Mouse (Mus musculus) cerebellum, adult 2 months (tissue): ENCODE measurements around the gene Zfand2a. TPM values are rescaled to one million over a fixed set of nuclear protein-coding genes. Genes with fewer than 3 reads are reported as not detected.
A peak's percentile ranks its signal among the peaks of the same experiment; 100 is the strongest.

ENCODE experiments used
- DNase-seq, 2 experiments: peaks; one replicate each; pipeline ENCODE4 v3.0.0; 2021
- H3K27ac ChIP-seq: fragments of 200-500 bp; 2 replicates; pipeline ENCODE4 v1.5.1; 2012; ENCODE audit warnings: low read length, control low read depth, inconsistent platforms; ENCODE audit not compliant: insufficient read depth
- H3K27me3 ChIP-seq: fragments of 200-500 bp; 2 replicates; pipeline ENCODE4 v1.6.1; 2012; ENCODE audit warnings: inconsistent platforms, mild to moderate bottlenecking, low read length, moderate library complexity; ENCODE audit not compliant: control insufficient read depth, insufficient read depth
- H3K4me1 ChIP-seq: fragments of 200-500 bp; 2 replicates; pipeline ENCODE4 v1.6.1; 2011; ENCODE audit warnings: low read length; ENCODE audit not compliant: control insufficient read depth, insufficient read depth
- H3K4me3 ChIP-seq: fragments of 200-500 bp; replicated peaks from 2 replicates; pipeline ENCODE3; 2011; ENCODE audit warnings: mild to moderate bottlenecking, low read depth, low read length, control low read depth; ENCODE audit not compliant: insufficient read depth
- CTCF ChIP-seq: fragments of 200-500 bp; IDR thresholded peaks from 2 replicates; pipeline ENCODE4 v1.5.1; 2011; ENCODE audit warnings: low read depth, mild to moderate bottlenecking, control low read depth, low read length, moderate library complexity, borderline replicate concordance; ENCODE audit not compliant: insufficient read depth
- POLR2A ChIP-seq: fragments of 200-500 bp; IDR thresholded peaks from 2 replicates; pipeline ENCODE4 v1.6.1; 2011; ENCODE audit warnings: low read length, control low read depth, borderline replicate concordance; ENCODE audit not compliant: insufficient read depth
- WGBS: fragments of 180-500 bp; shearing (Covaris S2); methylation state at CpG from one replicate; pipeline ENCODE4 v1.1.7; 2018; 5-methylcytosine and 5-hydroxymethylcytosine counted together
- polyA plus RNA-seq: library from polyadenylated mRNA; depleted of rRNA; stranded (reverse); fragments of >200 nt; gene quantifications from 2 replicates; pipeline ENCODE4 v1.2.3, GENCODE M21; 2012; rRNA removed

The Zfand2a gene
- polyA plus RNA-seq, 1 experiment = 42.8 TPM

- no peak within 1 kb of the TSS for H3K27ac ChIP-seq
- 15% methylated on average over 21 of the region's 21 CpGs for WGBS
- DNase-seq = peak; percentile 53 to 59
- H3K4me3 ChIP-seq = no peak within 1 kb of the TSS
- no peaks in the 10 kb centered on the region for H3K27me3 ChIP-seq
- TF ChIP-seq CTCF = no peak
- TF ChIP-seq POLR2A = no peak
- peaks cover 18% of the 10 kb centered on the region for H3K4me1 ChIP-seq
These were observed 61.1 kb downstream of the Zfand2a start, which contains the start of gene Gper1 for GRCm38 (mm10) chr5:139423026-139423865. Gper1 (plus strand) TSS chr5:139423151.

Other genes with a start within 250 kb of the Zfand2a start
- gene Get4, start 232.2 kb downstream of the Zfand2a start, polyA plus RNA-seq = 106 and 114 TPM in 2 replicates
- 156 and 163 TPM in 2 replicates for gene Adap1, start 158.9 kb downstream of the Zfand2a start, polyA plus RNA-seq
- 87.4 and 91.1 TPM in 2 replicates for gene Cox19, start 133.1 kb downstream of the Zfand2a start, polyA plus RNA-seq
- gene Cyp2w1, start 131.9 kb downstream of the Zfand2a start, polyA plus RNA-seq = not detected in 2 replicates
- 16.4 and 17.3 TPM in 2 replicates for gene Gpr146, start 106.9 kb downstream of the Zfand2a start, polyA plus RNA-seq
- gene C130050O18Rik, start 79.3 kb downstream of the Zfand2a start, polyA plus RNA-seq = 0.21 and 0.25 TPM in 2 replicates
- 4.0 and 4.4 TPM in 2 replicates for gene Gper1, start 61.4 kb downstream of the Zfand2a start, polyA plus RNA-seq
- gene 3110082I17Rik, start 24.0 kb downstream of the Zfand2a start, polyA plus RNA-seq = 7.1 and 7.4 TPM in 2 replicates
- 38.1 and 38.8 TPM in 2 replicates for gene Uncx, start 58.9 kb upstream of the Zfand2a start, polyA plus RNA-seq